Mouse (Mus musculus) ES-Bruce4 (cell line): ENCODE data around the gene Pitpnm3.

Source experiments
- CTCF ChIP-seq: IDR thresholded peaks from one replicate; pipeline ENCODE4 v1.8.1; 2011; ENCODE audit warnings: low read depth, low read length
- EP300 ChIP-seq: IDR thresholded peaks from 2 replicates; pipeline ENCODE4 v1.6.1; 2011; ENCODE audit warnings: low read depth, low read length; ENCODE audit not compliant: insufficient read depth
- POLR2A ChIP-seq: IDR thresholded peaks from one replicate; pipeline ENCODE4 v1.8.1; 2011; ENCODE audit warnings: low read length; ENCODE audit not compliant: insufficient read depth

DNA sequence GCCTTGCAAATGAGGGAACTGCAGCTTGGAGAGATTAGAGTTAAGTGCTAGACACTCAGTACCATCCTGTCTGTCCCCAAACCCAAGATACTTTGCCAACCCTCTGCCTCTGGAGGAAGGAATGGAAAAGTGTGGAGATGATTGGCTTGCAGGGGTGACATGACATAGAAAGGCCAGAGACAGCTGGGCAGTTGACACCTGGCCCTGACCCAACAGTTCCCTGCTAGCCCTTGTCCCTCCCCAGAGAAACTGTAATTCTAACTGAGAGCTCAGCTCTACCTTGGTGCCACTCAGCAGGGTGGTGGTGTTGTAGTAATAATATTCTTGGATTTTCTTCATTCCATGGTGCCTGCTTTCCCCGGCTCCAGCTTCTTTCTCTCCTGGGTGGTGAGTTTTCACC, 123.6 kb downstream of the Pitpnm3 start:
- TF ChIP-seq CTCF = no peak
- TF ChIP-seq POLR2A = no peak
- no peak for TF ChIP-seq EP300
